Mouse (Mus musculus) ES-E14 (cell line): ENCODE data around the gene Pde12.

Experiments used
- CHD2 ChIP-seq: IDR thresholded peaks from 2 replicates; pipeline ENCODE4 v1.6.1; 2014; ENCODE audit warnings: mild to moderate bottlenecking, low read depth, low read length, inconsistent platforms
- HCFC1 ChIP-seq: IDR thresholded peaks from 2 replicates; pipeline ENCODE4 v1.6.1; 2012; ENCODE audit warnings: low read length, inconsistent platforms, borderline replicate concordance; ENCODE audit not compliant: insufficient read depth
- ZC3H11A ChIP-seq: IDR thresholded peaks from 2 replicates; pipeline ENCODE4 v1.6.1; 2012; ENCODE audit warnings: low read depth, mild to moderate bottlenecking, inconsistent platforms, low read length, borderline replicate concordance
- ZNF384 ChIP-seq: IDR thresholded peaks from 2 replicates; pipeline ENCODE4 v1.6.1; 2012; ENCODE audit warnings: low read depth, low read length, inconsistent platforms

DNA sequence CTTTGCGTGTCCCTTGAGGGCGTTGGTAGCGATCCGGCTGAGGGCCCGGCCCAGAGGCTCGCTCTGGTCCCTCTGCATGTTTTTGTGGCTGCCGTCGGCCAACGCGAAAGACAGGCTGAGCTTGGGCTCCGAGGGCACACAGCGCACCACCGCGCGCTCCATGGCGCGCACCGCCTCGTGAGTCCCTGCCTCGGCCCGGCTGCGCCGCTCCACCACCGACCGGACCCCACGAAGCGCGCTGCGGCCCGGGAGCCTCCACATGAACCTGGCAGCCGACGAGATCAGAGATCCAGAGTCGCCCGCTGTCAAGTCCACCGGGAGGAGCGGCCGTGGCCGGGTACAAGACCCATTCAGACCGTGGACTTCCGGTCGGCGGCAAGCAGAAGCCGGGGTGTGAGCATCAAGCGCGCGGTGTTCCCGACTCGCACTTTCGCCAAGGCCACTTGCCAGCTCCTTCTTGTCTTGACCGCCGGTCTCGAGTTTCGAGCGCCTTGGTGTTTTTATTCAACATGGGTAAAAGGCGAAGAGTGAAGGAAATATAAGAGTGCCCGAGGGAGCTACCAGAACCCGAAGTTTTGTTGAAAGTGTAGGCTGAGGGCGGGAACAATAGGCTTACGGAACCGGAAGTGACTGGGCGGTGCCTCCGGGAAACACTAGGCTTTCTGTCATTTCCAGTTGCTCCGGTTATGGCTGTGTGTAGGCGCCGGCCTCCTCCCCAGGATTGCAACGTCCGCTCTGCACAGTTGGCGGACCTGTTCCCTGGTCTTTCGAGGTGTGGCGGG lies at the start of gene Pde12:
- TF ChIP-seq HCFC1 (peak; percentile 68), ZC3H11A (peak; percentile 100), CHD2 (no peak), ZNF384 (no peak)
